Mouse (Mus musculus) cerebellum, adult (tissue): ENCODE measurements at regions not wholly inside any gene's neighbourhood (a gene's known extent, or its start where the extent isn't known, plus 50 kb on each side); places are given as distances from the start of the nearest gene placed in this dataset.
A peak's percentile ranks its signal among the peaks of the same experiment; 100 is the strongest.

Experiments used
- ATAC-seq: cut with Nextera tagmentation; 2 replicates; pipeline ENCODE4 v1.9.2; 2017; ENCODE audit warnings: mild to moderate bottlenecking, moderate library complexity, mixed read lengths; ENCODE audit not compliant: insufficient number of reproducible peaks, low FRiP score, low TSS enrichment

- ATAC-seq, result peak; percentile 58; the same call in 1 of the 2 replicates
These were observed 83.3 kb upstream of the Cntn5 start for GRCm38 (mm10) chr9:10987892-10988291.
